Comparison of ENCODE assay signal across 7 mouse cellular contexts in genomic region chr7:117381188-117381981, GRCm38 (mm10). TPM values are rescaled to one million over a fixed set of nuclear protein-coding genes. Genes with fewer than 3 reads are reported as not detected.
A peak's percentile ranks its signal among the peaks of the same experiment; 100 is the strongest.
DNase-seq lines count a peak whose midpoint lies in the region; ATAC-seq and TF ChIP-seq lines count a peak whose summit lies in the region.

No protein-coding gene starts in this region.

- peaks cover 29% of the 10 kb centered on the region for H3K4me1 ChIP-seq in embryonic facial prominence, embryonic 10.5 days
- H3K4me1 ChIP-seq in heart, embryonic 16.5 days (ENCODE audit: control insufficient read depth, insufficient read depth, low read length): peaks cover 16% of the 10 kb centered on the region
- H3K4me1 ChIP-seq in limb, embryonic 14.5 days (ENCODE audit: control insufficient read depth, insufficient read depth, low read length): peaks cover 13% of the 10 kb centered on the region
- H3K4me1 ChIP-seq in midbrain, embryonic 15.5 days: peaks cover 33% of the 10 kb centered on the region
- peaks cover 15% of the 10 kb centered on the region for H3K4me1 ChIP-seq in testis, adult 2 months (ENCODE audit: control insufficient read depth, insufficient read depth, low read length)

- H3K27me3 ChIP-seq in embryonic facial prominence, embryonic 10.5 days (replicated peaks; ENCODE audit: low read depth, poor library complexity, severe bottlenecking): peaks cover 45% of the 10 kb centered on the region
- H3K27me3 ChIP-seq in heart, embryonic 16.5 days (ENCODE audit: control insufficient read depth, insufficient read depth, low read length): peaks cover 3% of the 10 kb centered on the region; the same call in 1 of the 2 replicates
- H3K27me3 ChIP-seq in limb, embryonic 14.5 days (ENCODE audit: control insufficient read depth, insufficient read depth, low read length): no peaks in the 10 kb centered on the region
- H3K27me3 ChIP-seq in midbrain, embryonic 15.5 days (replicated peaks): no peaks in the 10 kb centered on the region; the same call in none of the 2 replicates
- H3K27me3 ChIP-seq in testis, adult 2 months (ENCODE audit: control insufficient read depth, insufficient read depth, low read length): no peaks in the 10 kb centered on the region

- H3K27ac ChIP-seq in embryonic facial prominence, embryonic 10.5 days (replicated peaks): peak overlapping the region; percentile 93
- H3K27ac ChIP-seq in heart, embryonic 16.5 days (ENCODE audit: low read length): peak overlapping the region; percentile 78
- peak overlapping the region; percentile 83 for H3K27ac ChIP-seq in limb, embryonic 14.5 days (replicated peaks; ENCODE audit: low read depth, low read length)
- H3K27ac ChIP-seq in midbrain, embryonic 15.5 days: peak overlapping the region; percentile 86
- no peak overlapping the region for H3K27ac ChIP-seq in testis, adult 2 months (ENCODE audit: control insufficient read depth, insufficient read depth, low read depth, low read length)

- peak; percentile 9 to 16 for DNase-seq in CD8-positive naive resting alpha-beta T cell, adult 2 months (ENCODE audit: low read depth in 2 of 2, low spot score in 2 of 2)
- peak; percentile 71 for DNase-seq in Muller cell, postnatal 12 days (ENCODE audit: inconsistent ontology term)
- peak; percentile 79 for DNase-seq in embryonic facial prominence, embryonic 10.5 days (ENCODE audit: low spot score)
- peak; percentile 45 for DNase-seq in limb, embryonic 14.5 days (ENCODE audit: low spot score)

- TF ChIP-seq POLR2A in limb, embryonic 14.5 days (IDR thresholded peaks at IDR 0.05; ENCODE audit: borderline replicate concordance, extremely low read depth, insufficient read depth, insufficient read length): no peak
- TF ChIP-seq POLR2A in testis, adult 2 months (IDR thresholded peaks at IDR 0.05; ENCODE audit: control insufficient read depth, low read depth, low read length): no peak

- TF ChIP-seq CTCF in testis, adult 2 months (IDR thresholded peaks at IDR 0.05; ENCODE audit: control insufficient read depth, insufficient read depth, insufficient replicate concordance, low read depth, low read length): no peak

- H3K36me3 ChIP-seq in embryonic facial prominence, embryonic 10.5 days (replicated peaks): no peaks in the 10 kb centered on the region
- no peaks in the 10 kb centered on the region for H3K36me3 ChIP-seq in heart, embryonic 16.5 days (ENCODE audit: control insufficient read depth, insufficient read depth)
- H3K36me3 ChIP-seq in limb, embryonic 14.5 days (ENCODE audit: control insufficient read depth, insufficient read depth, low read length): no peaks in the 10 kb centered on the region
- no peaks in the 10 kb centered on the region for H3K36me3 ChIP-seq in midbrain, embryonic 15.5 days (replicated peaks)
- H3K36me3 ChIP-seq in testis, adult 2 months (ENCODE audit: control insufficient read depth, insufficient read depth, low read length): no peaks in the 10 kb centered on the region

- H3K4me3 ChIP-seq in embryonic facial prominence, embryonic 10.5 days: peak overlapping the region; percentile 88
- H3K4me3 ChIP-seq in heart, embryonic 16.5 days (ENCODE audit: low read length): peak overlapping the region; percentile 88
- peak overlapping the region; percentile 77 for H3K4me3 ChIP-seq in limb, embryonic 14.5 days (replicated peaks; ENCODE audit: low read length)
- H3K4me3 ChIP-seq in midbrain, embryonic 15.5 days: peak overlapping the region; percentile 76
- H3K4me3 ChIP-seq in testis, adult 2 months (ENCODE audit: control insufficient read depth, low read depth, low read length): peak overlapping the region; percentile 71

- H3K9me3 ChIP-seq in embryonic facial prominence, embryonic 10.5 days: no peaks in the 10 kb centered on the region
- no peaks in the 10 kb centered on the region for H3K9me3 ChIP-seq in heart, embryonic 16.5 days (replicated peaks; ENCODE audit: control insufficient read depth, low read length)
- no peaks in the 10 kb centered on the region for H3K9me3 ChIP-seq in limb, embryonic 14.5 days (ENCODE audit: control insufficient read depth, low read length)
- no peaks in the 10 kb centered on the region for H3K9me3 ChIP-seq in midbrain, embryonic 15.5 days

- peak; percentile 59 for ATAC-seq in heart, embryonic 16.5 days (replicated peaks; ENCODE audit: extremely low read depth, insufficient read depth, low FRiP score)
- peak; percentile 79 for ATAC-seq in limb, embryonic 14.5 days (ENCODE audit: low FRiP score, low read depth)
- ATAC-seq in midbrain, embryonic 15.5 days (replicated peaks): peak; percentile 80

- H3K4me2 ChIP-seq in heart, embryonic 16.5 days (ENCODE audit: low read depth, low read length): peak overlapping the region; percentile 94
- H3K4me2 ChIP-seq in limb, embryonic 14.5 days (replicated peaks; ENCODE audit: low read depth, low read length, severe bottlenecking): peak overlapping the region; percentile 85
- H3K4me2 ChIP-seq in midbrain, embryonic 15.5 days: peak overlapping the region; percentile 70

- peak overlapping the region; percentile 85 for H3K9ac ChIP-seq in heart, embryonic 16.5 days (ENCODE audit: low read length)
- H3K9ac ChIP-seq in limb, embryonic 14.5 days (ENCODE audit: low read depth, low read length, severe bottlenecking): peak overlapping the region; percentile 86
- peak overlapping the region; percentile 88 for H3K9ac ChIP-seq in midbrain, embryonic 15.5 days

- WGBS in embryonic facial prominence, embryonic 10.5 days: under 1% methylated on average over 64 of the region's 64 CpGs
- WGBS in heart, embryonic 16.5 days: under 1% methylated on average over 62 of the region's 64 CpGs
- 4% methylated on average over 50 of the region's 64 CpGs for WGBS in limb, embryonic 14.5 days
- WGBS in midbrain, embryonic 15.5 days: under 1% methylated on average over 60 of the region's 64 CpGs

RNA-seq across cellular contexts. Expression of gene Xylt1, which starts 0.6 kb away (rescaled TPM):
- 0.84 and 0.86 TPM in 2 replicates for polyA plus RNA-seq in embryonic facial prominence, embryonic 10.5 days (2016; fragmentation: Nextera tagmentation; extraction: Ambion mirVana)
- 0.89 and 1.1 TPM in 2 replicates for polyA plus RNA-seq in heart, embryonic 16.5 days (2015; fragmentation: Nextera tagmentation; extraction: Ambion mirVana)
- polyA plus RNA-seq in limb, embryonic 14.5 days (2012; rRNA removed): 9.9 and 13.0 TPM in 2 replicates
- 4.2 and 4.8 TPM in 2 replicates for polyA plus RNA-seq in limb, embryonic 14.5 days (2014; fragmentation: Nextera tagmentation; extraction: Ambion mirVana)
- polyA plus RNA-seq in midbrain, embryonic 15.5 days (2015; fragmentation: Nextera tagmentation; extraction: Ambion mirVana): 2.6 and 2.8 TPM in 2 replicates
- polyA plus RNA-seq in testis, adult 2 months (2012; rRNA removed): 0.79 and 1.0 TPM in 2 replicates

Comparison
In these comparisons a context has a peak if more than half of its experiments do, and no peak if none do; other contexts are left out.
1. DNase-seq: peak in every context shown above with its lines; median percentile 79 in embryonic facial prominence, embryonic 10.5 days; 71 in Muller cell, postnatal 12 days; 45 in limb, embryonic 14.5 days; 12 in CD8-positive naive resting alpha-beta T cell, adult 2 months.